Mouse (Mus musculus) liver, embryonic 15.5 days (tissue): ENCODE data around the gene Cacna1d. TPM values are rescaled to one million over a fixed set of nuclear protein-coding genes. Genes with fewer than 3 reads are reported as not detected.
A peak's percentile ranks its signal among the peaks of the same experiment; 100 is the strongest.

ENCODE experiments used
- ATAC-seq: fragments of 200-750 bp; cut with Nextera tagmentation; 2 replicates; pipeline ENCODE4 v1.8.0; 2017; ENCODE audit warnings: moderate number of reproducible peaks, mild to moderate bottlenecking, moderate library complexity; ENCODE audit not compliant: insufficient read depth
- H3K27ac ChIP-seq: fragments of 300-500 bp; sonication (generic); replicated peaks from 2 replicates; pipeline ENCODE4 v1.5.1; 2015; ENCODE audit warnings: mild to moderate bottlenecking, inconsistent platforms
- H3K27me3 ChIP-seq: fragments of 300-500 bp; sonication (generic); 2 replicates; pipeline ENCODE4 v1.6.1; 2015; ENCODE audit warnings: mild to moderate bottlenecking, inconsistent platforms
- H3K36me3 ChIP-seq: fragments of 300-500 bp; sonication (generic); replicated peaks from 2 replicates; pipeline ENCODE4 v1.6.1; 2015; ENCODE audit warnings: moderate library complexity, mild to moderate bottlenecking, inconsistent platforms
- H3K4me1 ChIP-seq: fragments of 300-500 bp; sonication (generic); replicated peaks from 2 replicates; pipeline ENCODE4 v1.6.1; 2015; ENCODE audit warnings: inconsistent platforms
- H3K4me2 ChIP-seq: fragments of 300-500 bp; sonication (generic); 2 replicates; pipeline ENCODE4 v1.6.1; 2015; ENCODE audit warnings: moderate library complexity, mild to moderate bottlenecking, inconsistent platforms
- H3K4me3 ChIP-seq: fragments of 300-500 bp; sonication (generic); replicated peaks from 2 replicates; pipeline ENCODE4 v1.5.1; 2015; ENCODE audit warnings: mild to moderate bottlenecking, inconsistent platforms
- H3K9ac ChIP-seq: fragments of 300-500 bp; sonication (generic); 2 replicates; pipeline ENCODE4 v1.6.1; 2015; ENCODE audit warnings: moderate library complexity, mild to moderate bottlenecking, inconsistent platforms
- H3K9me3 ChIP-seq: fragments of 300-500 bp; sonication (generic); replicated peaks from 2 replicates; pipeline ENCODE4 v1.6.1; 2016; ENCODE audit warnings: inconsistent platforms
- WGBS: fragments of 180-500 bp; shearing (Covaris S2); methylation state at CpG from one replicate; pipeline ENCODE4 v1.1.7; 2015; ENCODE audit warnings: mixed read lengths; ENCODE audit not compliant: insufficient replicate concordance; 5-methylcytosine and 5-hydroxymethylcytosine counted together
- polyA plus RNA-seq: library from polyadenylated mRNA; unstranded; fragments of >200 nt; fragmentation: Nextera tagmentation; extraction: Ambion mirVana; gene quantifications from 2 replicates; pipeline ENCODE4 v1.2.1, GENCODE M21; 2015

Gene Cacna1d
- 0.13 and 0.17 TPM in 2 replicates for polyA plus RNA-seq

- H3K4me2 ChIP-seq = no peak within 1 kb of the TSS
- H3K9ac ChIP-seq = no peak within 1 kb of the TSS
- 59% methylated on average over 9 of the region's 9 CpGs for WGBS
- H3K4me3 ChIP-seq = no peak within 1 kb of the TSS
- no peak for ATAC-seq
- peaks cover 62% of the 10 kb centered on the region for H3K36me3 ChIP-seq
- H3K27ac ChIP-seq = no peak within 1 kb of the TSS
- H3K27me3 ChIP-seq = no peaks in the 10 kb centered on the region
- no peaks in the 10 kb centered on the region for H3K9me3 ChIP-seq
- H3K4me1 ChIP-seq = 0 out of 2 replicates have a peak, but pooled peaks cover 10% of the 10 kb centered on the region
Measured at GRCm38 (mm10) chr14:30491342-30491741, at the start of gene Cacna1d. TSS of gene Cacna1d (minus strand) at chr14:30491455.

- Histone ChIP-seq H3K27me3 (no peaks in the 10 kb centered on the region), H3K9ac (no peak overlapping the region), H3K4me3 (no peak overlapping the region), H3K4me1 (no peaks in the 10 kb centered on the region), H3K9me3 (no peaks in the 10 kb centered on the region), H3K36me3 (no peaks in the 10 kb centered on the region), H3K27ac (no peak overlapping the region), H3K4me2 (no peak overlapping the region)
- WGBS = 69% methylated on average over 6 of the region's 6 CpGs
- ATAC-seq = no peak
Measured at GRCm38 (mm10) chr14:30533780-30534450, 42.7 kb upstream of the Cacna1d start.

- H3K4me1 ChIP-seq = no peaks in the 10 kb centered on the region
- H3K4me2 ChIP-seq = no peak overlapping the region
- H3K27me3 ChIP-seq = no peaks in the 10 kb centered on the region
- 84% methylated on average over 6 of the region's 6 CpGs for WGBS
- H3K9me3 ChIP-seq = no peaks in the 10 kb centered on the region
- no peak overlapping the region for H3K4me3 ChIP-seq
- H3K27ac ChIP-seq = no peak overlapping the region
- H3K36me3 ChIP-seq = peaks cover 8% of the 10 kb centered on the region; the same call in 1 of the 2 replicates
- H3K9ac ChIP-seq = no peak overlapping the region
- no peak for ATAC-seq
Measured at GRCm38 (mm10) chr14:30531896-30532295, 40.6 kb upstream of the Cacna1d start.

DNA sequence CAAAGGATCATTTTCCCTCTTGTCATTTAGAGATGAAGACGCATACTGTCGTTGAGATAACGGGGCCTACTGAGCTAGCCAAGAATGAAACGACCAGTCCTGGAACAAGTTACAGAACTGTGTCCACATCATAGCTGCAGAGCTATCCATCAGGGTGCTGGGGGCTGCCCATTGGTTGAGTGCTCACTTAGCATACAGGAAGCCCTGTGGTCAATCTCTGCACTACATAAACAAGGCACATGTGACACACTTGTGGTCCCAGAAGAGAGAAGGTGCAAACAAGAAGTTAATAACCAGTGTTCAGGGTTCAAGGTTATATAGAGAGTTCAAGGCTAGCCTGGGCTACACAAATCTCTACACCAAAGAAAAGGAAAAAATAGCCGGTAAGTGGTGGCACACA, 40.2 kb upstream of the Cacna1d start:
- H3K27me3 ChIP-seq = no peaks in the 10 kb centered on the region
- no peak overlapping the region for H3K9ac ChIP-seq
- H3K4me3 ChIP-seq = no peak overlapping the region
- no peak overlapping the region for H3K27ac ChIP-seq
- H3K36me3 ChIP-seq = peaks cover 11% of the 10 kb centered on the region
- 65% methylated on average over 5 of the region's 5 CpGs for WGBS
- H3K4me2 ChIP-seq = no peak overlapping the region
- no peak for ATAC-seq
- H3K9me3 ChIP-seq = no peaks in the 10 kb centered on the region
- H3K4me1 ChIP-seq = no peaks in the 10 kb centered on the region

- Histone ChIP-seq H3K4me1 (no peaks in the 10 kb centered on the region), H3K4me3 (no peak overlapping the region), H3K36me3 (peaks cover 16% of the 10 kb centered on the region), H3K9ac (no peak overlapping the region), H3K27me3 (no peaks in the 10 kb centered on the region), H3K9me3 (no peaks in the 10 kb centered on the region), H3K4me2 (no peak overlapping the region), H3K27ac (no peak overlapping the region)
- WGBS = 69% methylated on average over 8 of the region's 8 CpGs
- no peak for ATAC-seq
Measured at GRCm38 (mm10) chr14:30530726-30531269, 39.5 kb upstream of the Cacna1d start.

GRCm38 (mm10) chr14:30529454-30529853, 38.2 kb upstream of the Cacna1d start:
- Histone ChIP-seq H3K9me3 (no peaks in the 10 kb centered on the region), H3K36me3 (peaks cover 29% of the 10 kb centered on the region), H3K27me3 (no peaks in the 10 kb centered on the region), H3K9ac (no peak overlapping the region), H3K27ac (no peak overlapping the region), H3K4me3 (no peak overlapping the region), H3K4me1 (no peaks in the 10 kb centered on the region), H3K4me2 (no peak overlapping the region)
- no peak for ATAC-seq
- 88% methylated on average over 12 of the region's 12 CpGs for WGBS

DNA sequence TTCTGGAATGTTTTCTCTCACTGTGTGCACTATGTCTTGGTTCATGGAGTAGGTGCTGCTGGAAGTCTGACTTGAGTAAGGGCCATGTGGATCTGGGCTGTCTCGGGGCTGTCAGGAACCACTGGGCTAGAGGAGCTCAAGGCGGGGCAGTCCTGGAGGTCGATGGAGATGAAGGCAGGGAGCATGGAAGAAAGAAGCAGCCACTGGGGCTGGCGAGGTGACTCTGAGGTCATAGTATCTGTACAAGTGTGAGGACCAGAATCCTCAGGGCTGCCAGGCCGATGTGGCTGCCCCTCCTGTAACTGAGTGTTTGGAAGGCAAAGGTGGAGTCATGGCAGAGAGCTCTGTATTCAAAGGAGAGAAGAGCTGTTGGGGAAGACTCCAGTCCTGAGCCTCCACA, 37.7 kb upstream of the Cacna1d start:
- Histone ChIP-seq H3K9me3 (no peaks in the 10 kb centered on the region), H3K36me3 (peaks cover 32% of the 10 kb centered on the region), H3K4me3 (no peak overlapping the region), H3K27ac (no peak overlapping the region), H3K9ac (no peak overlapping the region), H3K4me2 (no peak overlapping the region), H3K4me1 (no peaks in the 10 kb centered on the region), H3K27me3 (no peaks in the 10 kb centered on the region)
- 60% methylated on average over 5 of the region's 5 CpGs for WGBS
- ATAC-seq = no peak

GRCm38 (mm10) chr14:30528392-30528791, 37.1 kb upstream of the Cacna1d start:
- Histone ChIP-seq H3K27me3 (no peaks in the 10 kb centered on the region), H3K36me3 (peaks cover 38% of the 10 kb centered on the region), H3K9ac (no peak overlapping the region), H3K4me2 (no peak overlapping the region), H3K4me1 (no peaks in the 10 kb centered on the region), H3K27ac (no peak overlapping the region), H3K4me3 (no peak overlapping the region), H3K9me3 (no peaks in the 10 kb centered on the region)
- ATAC-seq = no peak
- WGBS = 88% methylated on average over 10 of the region's 10 CpGs

GRCm38 (mm10) chr14:30523356-30523755, 32.1 kb upstream of the Cacna1d start:
- no peak for ATAC-seq
- H3K9me3 ChIP-seq = no peaks in the 10 kb centered on the region
- H3K27ac ChIP-seq = no peak overlapping the region
- WGBS = 77% methylated on average over 6 of the region's 6 CpGs
- peaks cover 88% of the 10 kb centered on the region for H3K36me3 ChIP-seq
- H3K9ac ChIP-seq = no peak overlapping the region
- H3K4me2 ChIP-seq = no peak overlapping the region
- H3K27me3 ChIP-seq = no peaks in the 10 kb centered on the region
- no peaks in the 10 kb centered on the region for H3K4me1 ChIP-seq
- H3K4me3 ChIP-seq = no peak overlapping the region

DNA sequence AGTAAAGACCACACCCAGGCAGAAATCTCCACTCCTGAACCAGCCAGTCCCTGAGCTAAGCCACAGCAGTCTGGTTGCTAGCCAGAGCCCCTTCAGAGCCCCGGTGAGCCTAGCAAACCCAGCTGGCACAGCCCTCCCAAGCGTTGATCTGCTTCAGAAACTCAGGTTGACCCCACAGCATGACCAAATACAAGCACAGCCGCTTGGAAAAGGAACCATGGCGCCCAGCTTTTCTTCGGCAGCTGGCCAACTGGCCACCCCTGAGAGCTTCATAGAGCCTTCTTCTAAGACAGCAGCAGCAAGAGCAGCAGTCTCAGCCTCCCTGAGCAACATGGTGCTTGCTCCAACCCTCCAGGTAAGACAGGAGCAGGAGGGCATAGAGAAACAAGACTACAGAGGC, 28.1 kb upstream of the Cacna1d start:
- Histone ChIP-seq H3K9me3 (no peaks in the 10 kb centered on the region), H3K27ac (no peak overlapping the region), H3K27me3 (no peaks in the 10 kb centered on the region), H3K4me1 (peaks cover 10% of the 10 kb centered on the region), H3K9ac (no peak overlapping the region), H3K4me3 (no peak overlapping the region), H3K36me3 (peaks cover 87% of the 10 kb centered on the region), H3K4me2 (no peak overlapping the region)
- ATAC-seq = no peak
- 72% methylated on average over 5 of the region's 5 CpGs for WGBS

DNA sequence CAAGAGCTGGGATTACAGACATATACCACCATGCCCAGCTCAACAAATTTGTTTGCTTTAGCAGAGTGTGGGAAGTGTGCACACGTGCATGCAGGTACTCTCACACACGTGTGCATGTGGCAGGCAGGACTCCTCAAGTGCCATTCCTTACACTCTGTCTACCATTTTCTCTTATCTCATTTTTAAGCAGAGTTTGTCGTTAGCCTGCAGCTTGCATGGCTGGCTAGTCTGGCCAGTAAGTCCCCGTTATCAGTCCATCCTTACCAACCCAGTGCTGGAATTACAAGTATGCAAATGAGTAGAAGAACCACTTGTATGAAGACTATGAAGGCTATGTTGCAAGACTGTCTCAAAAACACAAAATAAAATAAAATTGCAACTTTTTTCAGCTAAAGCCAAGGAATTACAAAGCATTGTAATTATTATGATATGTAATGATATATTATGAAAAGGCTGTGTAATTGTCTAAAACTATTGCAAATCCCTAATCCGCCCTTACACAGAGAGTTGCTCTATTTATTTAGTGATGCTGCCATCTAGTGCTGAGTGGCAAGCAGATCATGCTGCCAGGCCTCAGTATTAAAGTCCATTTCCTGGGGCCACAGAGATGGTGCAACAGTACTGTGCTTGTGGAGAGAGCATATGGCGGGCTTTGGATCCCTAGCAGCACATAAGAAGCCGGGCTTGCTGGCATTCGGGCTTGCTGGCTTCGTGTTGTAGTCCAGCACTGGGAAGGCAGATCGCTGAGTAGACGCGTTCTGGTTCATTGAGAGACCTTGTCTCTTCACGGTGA, 24.9 kb upstream of the Cacna1d start:
- peak; percentile 69 for ATAC-seq
- Histone ChIP-seq H3K36me3 (peaks cover 83% of the 10 kb centered on the region), H3K27ac (no peak overlapping the region)

More for the DNA sequence above, 24.9 kb upstream of the Cacna1d start:
- H3K4me3 ChIP-seq = no peak overlapping the region
- no peaks in the 10 kb centered on the region for H3K9me3 ChIP-seq
- WGBS = 68% methylated on average over 13 of the region's 13 CpGs
- no peak overlapping the region for H3K9ac ChIP-seq
- H3K4me1 ChIP-seq = peaks cover 10% of the 10 kb centered on the region
- no peaks in the 10 kb centered on the region for H3K27me3 ChIP-seq
- no peak overlapping the region for H3K4me2 ChIP-seq
